Mouse (Mus musculus): Measurements from ENCODE around the gene Mcoln1. TPM values are rescaled to one million over a fixed set of nuclear protein-coding genes. Genes with fewer than 3 reads are reported as not detected.

Mcoln1 gene
- polyA plus RNA-seq, 1 experiment from 2014 or later, result 74.9 TPM

DNA sequence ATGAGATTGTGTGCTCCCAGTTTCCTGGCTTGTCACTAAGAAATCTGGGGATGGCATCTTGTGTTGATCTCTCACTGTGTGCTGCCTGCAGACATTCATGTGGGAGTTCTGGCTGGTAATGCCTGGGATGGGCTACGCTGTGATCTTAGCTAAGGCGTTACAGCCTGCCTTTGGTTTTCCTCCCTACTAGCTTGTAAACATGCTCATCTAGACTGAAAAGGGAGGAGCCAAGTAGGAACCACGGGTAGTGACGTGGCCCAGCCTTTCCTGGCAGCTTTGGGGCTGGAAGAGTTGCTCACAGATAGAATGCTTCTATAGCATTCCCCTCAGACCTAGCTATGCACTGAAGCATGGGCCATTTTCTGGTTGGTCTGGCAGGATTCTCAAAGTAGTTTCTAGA is 2.0 kb downstream of the Mcoln1 start:
- H3K27ac ChIP-seq (replicated peaks), result no peak overlapping the region
- peaks cover 24% of the 10 kb centered on the region for H3K36me3 ChIP-seq
- WGBS, result 79% methylated on average over 4 of the region's 4 CpGs
- peaks cover 20% of the 10 kb centered on the region for H3K4me1 ChIP-seq
- H3K4me3 ChIP-seq, result no peak overlapping the region
- no peaks in the 10 kb centered on the region for H3K27me3 ChIP-seq
- no peak for ATAC-seq (ENCODE audit: low FRiP score, low read depth)
- H3K9me3 ChIP-seq, result no peaks in the 10 kb centered on the region
- H3K9ac ChIP-seq (replicated peaks), result no peak overlapping the region
- H3K4me2 ChIP-seq (replicated peaks), result no peak overlapping the region

DNA sequence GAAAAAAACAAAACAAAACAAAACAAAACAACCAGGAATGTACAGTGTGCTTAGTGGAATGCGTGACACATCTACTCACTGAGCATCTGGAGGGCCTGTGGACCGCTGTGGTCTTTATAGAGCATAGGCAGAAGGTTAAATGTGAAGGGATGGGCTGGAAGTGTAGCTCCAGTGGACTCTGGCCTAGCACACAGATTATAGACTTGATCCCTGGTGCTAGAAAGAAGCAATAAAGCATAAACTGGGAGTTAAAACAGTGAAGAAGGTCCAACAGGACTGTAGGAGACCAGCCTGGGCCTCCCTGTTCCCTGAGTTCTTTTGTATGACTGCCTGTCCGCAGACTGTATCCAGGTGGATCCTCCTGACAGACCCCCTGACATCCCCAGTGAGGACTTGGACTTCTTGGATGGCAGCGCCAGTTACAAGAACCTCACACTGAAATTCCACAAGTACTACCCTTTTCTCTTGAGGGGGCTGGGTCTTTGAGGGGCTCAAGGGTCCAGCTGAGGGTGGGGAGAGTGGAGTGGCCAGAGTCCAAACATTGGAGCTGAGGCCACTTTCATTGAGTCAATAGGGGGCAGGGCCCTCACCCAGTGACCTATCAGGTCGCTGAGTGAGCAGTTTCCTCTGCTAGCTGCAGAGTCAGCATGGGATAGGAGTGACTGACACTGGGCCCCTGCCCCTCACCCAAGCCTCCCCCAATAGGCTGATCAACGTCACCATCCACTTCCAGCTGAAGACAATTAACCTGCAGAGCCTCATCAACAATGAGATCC is 7.9 kb downstream of the Mcoln1 start:
- Histone ChIP-seq H3K4me3 (no peak overlapping the region), H3K9ac (replicated peaks) (no peak overlapping the region), H3K27me3 (no peaks in the 10 kb centered on the region), H3K4me2 (replicated peaks) (no peak overlapping the region), H3K9me3 (no peaks in the 10 kb centered on the region), H3K4me1 (no peaks in the 10 kb centered on the region), H3K36me3 (peaks cover 73% of the 10 kb centered on the region), H3K27ac (replicated peaks) (no peak overlapping the region)
- 86% methylated on average over 6 of the region's 6 CpGs for WGBS
- no peak for ATAC-seq (ENCODE audit: low FRiP score, low read depth)

GRCm38 (mm10) chr8:3514681-3515247 is 14.5 kb downstream of the Mcoln1 start:
- 37% methylated on average over 13 of the region's 13 CpGs for WGBS
- H3K36me3 ChIP-seq, result peaks cover 39% of the 10 kb centered on the region
- H3K4me1 ChIP-seq, result peaks cover 12% of the 10 kb centered on the region; the same call in 1 of the 2 replicates
- no peak for ATAC-seq (ENCODE audit: low FRiP score, low read depth)
- H3K9me3 ChIP-seq, result no peaks in the 10 kb centered on the region
- peak overlapping the region; percentile 63; the same call in 1 of the 2 replicates for H3K9ac ChIP-seq (replicated peaks)
- no peaks in the 10 kb centered on the region for H3K27me3 ChIP-seq
- peak overlapping the region; percentile 31 for H3K27ac ChIP-seq (replicated peaks)
- H3K4me3 ChIP-seq, result peak overlapping the region; percentile 57
- peak overlapping the region; percentile 95 for H3K4me2 ChIP-seq (replicated peaks)

GRCm38 (mm10) chr8:3515260-3515671 is 15.0 kb downstream of the Mcoln1 start, which contains the start of gene Pnpla6:
Gene Pnpla6 (plus strand): TSS chr8:3515384.
- Histone ChIP-seq H3K4me1 (peaks cover 12% of the 10 kb centered on the region; the same call in 1 of the 2 replicates), H3K9me3 (no peaks in the 10 kb centered on the region), H3K27me3 (no peaks in the 10 kb centered on the region), H3K36me3 (peaks cover 35% of the 10 kb centered on the region), H3K9ac (replicated peaks) (peak within 1 kb of the TSS; percentile 63), H3K4me3 (peak within 1 kb of the TSS; percentile 57), H3K4me2 (replicated peaks) (peak within 1 kb of the TSS; percentile 95), H3K27ac (replicated peaks) (peak within 1 kb of the TSS; percentile 68)
- ATAC-seq (ENCODE audit: low FRiP score, low read depth), result peak; percentile 76
- WGBS, result under 1% methylated on average over 25 of the region's 25 CpGs

DNA sequence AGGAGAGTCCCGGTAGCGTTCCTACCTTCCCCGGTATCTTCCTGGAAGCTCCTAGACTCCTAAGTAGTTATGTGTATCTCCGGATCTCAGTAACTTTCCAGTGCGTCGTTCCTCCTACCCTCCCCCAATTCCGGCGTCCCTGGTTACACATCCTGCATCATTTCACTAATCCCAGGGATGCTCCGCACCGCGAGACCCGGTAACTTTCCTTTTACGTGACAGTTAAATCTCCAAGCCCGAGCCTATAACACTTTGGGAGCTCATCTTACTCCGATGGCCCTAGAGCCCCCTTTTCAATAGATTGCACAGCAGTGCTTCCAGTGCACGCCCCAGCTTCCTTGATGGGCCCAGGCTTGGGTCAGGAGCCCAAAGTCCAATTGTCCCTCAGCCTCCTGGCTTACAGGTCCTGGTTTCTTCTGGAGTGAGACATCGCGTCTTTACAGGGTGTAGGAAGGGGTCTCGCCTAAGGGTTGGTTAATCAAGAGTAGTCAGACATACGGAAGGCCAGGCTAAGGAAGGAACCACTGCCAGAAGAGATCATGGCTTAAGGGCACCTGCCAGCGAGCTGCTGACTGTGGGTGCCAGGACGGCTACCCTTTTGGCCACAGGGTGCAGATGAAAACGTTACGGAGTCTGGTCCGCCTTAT is 15.6 kb downstream of the Mcoln1 start:
- Histone ChIP-seq H3K4me1 (peaks cover 12% of the 10 kb centered on the region; the same call in 1 of the 2 replicates), H3K36me3 (peaks cover 29% of the 10 kb centered on the region), H3K9me3 (no peaks in the 10 kb centered on the region), H3K27ac (replicated peaks) (peak overlapping the region; percentile 68), H3K4me3 (peak overlapping the region; percentile 57), H3K4me2 (replicated peaks) (peak overlapping the region; percentile 95), H3K27me3 (no peaks in the 10 kb centered on the region), H3K9ac (replicated peaks) (peak overlapping the region; percentile 63)
- WGBS, result under 1% methylated on average over 25 of the region's 25 CpGs
- peak; percentile 36 for ATAC-seq (ENCODE audit: low FRiP score, low read depth)

GRCm38 (mm10) chr8:3516450-3517116 is 16.3 kb downstream of the Mcoln1 start:
- Histone ChIP-seq H3K27ac (replicated peaks) (peak overlapping the region; percentile 68), H3K4me3 (peak overlapping the region; percentile 57), H3K9ac (replicated peaks) (peak overlapping the region; percentile 63), H3K27me3 (no peaks in the 10 kb centered on the region), H3K36me3 (peaks cover 22% of the 10 kb centered on the region), H3K9me3 (no peaks in the 10 kb centered on the region), H3K4me1 (peaks cover 12% of the 10 kb centered on the region; the same call in 1 of the 2 replicates), H3K4me2 (replicated peaks) (peak overlapping the region; percentile 95)
- ATAC-seq (ENCODE audit: low FRiP score, low read depth), result peak; percentile 86
- under 1% methylated on average over 36 of the region's 36 CpGs for WGBS

DNA sequence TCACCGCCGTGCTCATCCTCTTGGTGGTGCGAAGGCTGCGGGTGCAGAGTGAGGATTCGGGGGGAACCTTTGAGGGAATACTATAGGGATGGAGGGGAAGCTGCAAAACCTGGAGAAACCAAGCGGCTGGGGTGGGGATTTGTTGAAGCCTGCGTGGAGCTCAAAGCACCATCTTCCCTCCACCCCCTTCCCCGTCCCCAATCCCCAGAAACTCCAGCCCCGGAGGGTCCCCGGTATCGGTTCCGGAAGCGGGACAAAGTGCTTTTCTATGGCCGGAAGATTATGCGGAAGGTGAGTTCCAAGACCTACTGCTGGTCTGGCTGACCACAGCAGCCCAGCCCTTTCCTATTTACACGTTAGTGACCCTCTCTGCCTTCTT is 16.8 kb downstream of the Mcoln1 start:
- no peaks in the 10 kb centered on the region for H3K27me3 ChIP-seq
- peak overlapping the region; percentile 57 for H3K4me3 ChIP-seq
- H3K36me3 ChIP-seq, result peaks cover 23% of the 10 kb centered on the region; the same call in 1 of the 2 replicates
- peaks cover 12% of the 10 kb centered on the region; the same call in 1 of the 2 replicates for H3K4me1 ChIP-seq
- H3K27ac ChIP-seq (replicated peaks), result no peak overlapping the region
- WGBS, result 10% methylated on average over 16 of the region's 16 CpGs
- no peaks in the 10 kb centered on the region for H3K9me3 ChIP-seq
- no peak for ATAC-seq (ENCODE audit: low FRiP score, low read depth)
- 0 out of 2 replicates have a peak overlapping the region, but pooled peaks have one; percentile 28 for H3K9ac ChIP-seq (replicated peaks)
- peak overlapping the region; percentile 95 for H3K4me2 ChIP-seq (replicated peaks)

GRCm38 (mm10) chr8:3522007-3522697 is 21.9 kb downstream of the Mcoln1 start:
- Histone ChIP-seq H3K4me1 (0 out of 2 replicates have a peak, but pooled peaks cover 1% of the 10 kb centered on the region), H3K4me3 (no peak overlapping the region), H3K4me2 (replicated peaks) (no peak overlapping the region), H3K27ac (replicated peaks) (no peak overlapping the region), H3K9ac (replicated peaks) (no peak overlapping the region), H3K36me3 (peaks cover 36% of the 10 kb centered on the region), H3K9me3 (no peaks in the 10 kb centered on the region), H3K27me3 (no peaks in the 10 kb centered on the region)
- WGBS, result 90% methylated on average over 13 of the region's 13 CpGs
- no peak for ATAC-seq (ENCODE audit: low FRiP score, low read depth)

DNA sequence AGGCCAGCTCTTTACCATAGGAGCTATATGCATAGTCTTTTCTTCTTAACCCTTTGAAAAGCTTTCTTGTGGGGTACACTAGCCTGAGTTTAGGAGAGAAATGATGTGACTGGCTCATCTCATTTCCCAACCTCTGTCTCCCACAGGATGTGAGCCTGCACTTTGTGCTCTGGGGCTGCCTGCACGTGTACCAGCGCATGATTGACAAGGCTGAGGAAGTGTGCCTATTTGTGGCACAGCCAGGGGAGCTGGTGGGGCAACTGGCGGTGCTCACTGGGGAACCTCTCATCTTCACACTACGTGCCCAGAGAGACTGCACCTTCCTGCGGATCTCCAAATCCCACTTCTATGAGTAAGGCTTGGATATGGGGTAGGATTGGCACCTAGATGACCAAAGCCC is 30.6 kb downstream of the Mcoln1 start:
- ATAC-seq (ENCODE audit: low FRiP score, low read depth), result no peak
- Histone ChIP-seq H3K4me3 (no peak overlapping the region), H3K4me1 (no peaks in the 10 kb centered on the region), H3K9me3 (no peaks in the 10 kb centered on the region), H3K4me2 (replicated peaks) (no peak overlapping the region), H3K27me3 (no peaks in the 10 kb centered on the region), H3K36me3 (peaks cover 34% of the 10 kb centered on the region), H3K27ac (replicated peaks) (no peak overlapping the region), H3K9ac (replicated peaks) (no peak overlapping the region)
- 92% methylated on average over 5 of the region's 5 CpGs for WGBS

GRCm38 (mm10) chr8:3531936-3532335 is 31.7 kb downstream of the Mcoln1 start:
- WGBS, result 97% methylated on average over 18 of the region's 18 CpGs
- no peak overlapping the region for H3K27ac ChIP-seq (replicated peaks)
- H3K9ac ChIP-seq (replicated peaks), result no peak overlapping the region
- H3K4me3 ChIP-seq, result no peak overlapping the region
- ATAC-seq (ENCODE audit: low FRiP score, low read depth), result no peak
- no peaks in the 10 kb centered on the region for H3K9me3 ChIP-seq
- H3K4me2 ChIP-seq (replicated peaks), result no peak overlapping the region
- no peaks in the 10 kb centered on the region for H3K27me3 ChIP-seq
- peaks cover 37% of the 10 kb centered on the region for H3K36me3 ChIP-seq
- no peaks in the 10 kb centered on the region for H3K4me1 ChIP-seq

Measured in midbrain, embryonic 12.5 days (tissue).